Mouse (Mus musculus) regulatory T cell (primary cell): Measurements from ENCODE around the gene Kdm5b.

Experiments
- in situ Hi-C: fragments of 300-600 bp; cut with MboI, MseI; formaldehyde crosslinking; loops from one replicate; pipeline ENCODE4 v1.15.1; 2025; ENCODE audit warnings: high pct_unique_total_duplicates

The Kdm5b gene

GRCm38 (mm10) chr1:134580796-134581195, 20.8 kb downstream of the Kdm5b start:
- in situ Hi-C loops = no loop called here

- in situ Hi-C loops = no loop called here
Measured at GRCm38 (mm10) chr1:134583560-134583959, 23.6 kb downstream of the Kdm5b start.

- in situ Hi-C loops = no loop called here
Measured at GRCm38 (mm10) chr1:134589676-134590075, 29.7 kb downstream of the Kdm5b start.

- in situ Hi-C loops = no loop called here
Measured at GRCm38 (mm10) chr1:134591773-134592172, 31.8 kb downstream of the Kdm5b start.

GRCm38 (mm10) chr1:134597339-134598054, 37.5 kb downstream of the Kdm5b start:
- in situ Hi-C loops = no loop called here

- in situ Hi-C loops = no loop called here
Measured at GRCm38 (mm10) chr1:134604086-134604485, 44.1 kb downstream of the Kdm5b start.

GRCm38 (mm10) chr1:134605670-134606069, 45.7 kb downstream of the Kdm5b start:
- in situ Hi-C loops = no loop called here

- in situ Hi-C loops = no loop called here
Measured at GRCm38 (mm10) chr1:134606381-134606780, 46.4 kb downstream of the Kdm5b start.

- in situ Hi-C loops = no loop called here
Measured at GRCm38 (mm10) chr1:134607279-134607678, 47.3 kb downstream of the Kdm5b start.

- in situ Hi-C loops = no loop called here
Measured at GRCm38 (mm10) chr1:134609172-134609571, 49.2 kb downstream of the Kdm5b start.

GRCm38 (mm10) chr1:134614554-134614953, 54.6 kb downstream of the Kdm5b start:
- in situ Hi-C loops = no loop called here

- in situ Hi-C loops = no loop called here
Measured at GRCm38 (mm10) chr1:134614988-134615387, 55.0 kb downstream of the Kdm5b start.

GRCm38 (mm10) chr1:134617656-134618055, 57.7 kb downstream of the Kdm5b start:
- in situ Hi-C loops = no loop called here

- in situ Hi-C loops = no loop called here
Measured at GRCm38 (mm10) chr1:134625325-134625724, 65.4 kb downstream of the Kdm5b start.

- in situ Hi-C loops = no loop called here
Measured at GRCm38 (mm10) chr1:134629455-134629854, 69.5 kb downstream of the Kdm5b start.

- in situ Hi-C loops = no loop called here
Measured at GRCm38 (mm10) chr1:134634296-134634695, 74.3 kb downstream of the Kdm5b start.

- in situ Hi-C loops = no loop called here
Measured at GRCm38 (mm10) chr1:134636245-134636644, 76.3 kb downstream of the Kdm5b start.

- in situ Hi-C loops = no loop called here
Measured at GRCm38 (mm10) chr1:134636684-134637083, 76.7 kb downstream of the Kdm5b start.

GRCm38 (mm10) chr1:134638041-134638440, 78.1 kb downstream of the Kdm5b start:
- in situ Hi-C loops = no loop called here

- in situ Hi-C loops = no loop called here
Measured at GRCm38 (mm10) chr1:134638522-134638921, 78.6 kb downstream of the Kdm5b start.

- in situ Hi-C loops = no loop called here
Measured at GRCm38 (mm10) chr1:134639460-134639859, 79.5 kb downstream of the Kdm5b start.

- in situ Hi-C loops = no loop called here
Measured at GRCm38 (mm10) chr1:134641507-134641906, 81.5 kb downstream of the Kdm5b start.

GRCm38 (mm10) chr1:134643702-134644101, 83.7 kb downstream of the Kdm5b start:
- in situ Hi-C loops = no loop called here
